Mouse (Mus musculus) liver, embryonic 12.5 days (tissue): ENCODE data around the gene Anks1b. TPM values are rescaled to one million over a fixed set of nuclear protein-coding genes. Genes with fewer than 3 reads are reported as not detected.

Experiments
- ATAC-seq: fragments of 200-750 bp; cut with Nextera tagmentation; 2 replicates; pipeline ENCODE4 v1.8.0; 2017; ENCODE audit warnings: moderate number of reproducible peaks, mild to moderate bottlenecking, moderate library complexity
- H3K27ac ChIP-seq: fragments of 300-500 bp; sonication (generic); 2 replicates; pipeline ENCODE4 v1.5.1; 2016; ENCODE audit warnings: mild to moderate bottlenecking
- H3K27me3 ChIP-seq: fragments of 300-500 bp; sonication (generic); replicated peaks from 2 replicates; pipeline ENCODE4 v1.6.1; 2016; ENCODE audit warnings: mild to moderate bottlenecking, moderate library complexity
- H3K36me3 ChIP-seq: fragments of 300-500 bp; sonication (generic); 2 replicates; pipeline ENCODE4 v1.6.1; 2016; ENCODE audit warnings: mild to moderate bottlenecking, moderate library complexity
- H3K4me1 ChIP-seq: fragments of 300-500 bp; sonication (generic); 2 replicates; pipeline ENCODE4 v1.6.1; 2016
- H3K4me2 ChIP-seq: fragments of 300-500 bp; sonication (generic); 2 replicates; pipeline ENCODE4 v1.6.1; 2016; ENCODE audit warnings: mild to moderate bottlenecking, moderate library complexity
- H3K4me3 ChIP-seq: fragments of 300-500 bp; sonication (generic); 2 replicates; pipeline ENCODE4 v1.5.1; 2016; ENCODE audit warnings: mild to moderate bottlenecking, moderate library complexity
- H3K9ac ChIP-seq: fragments of 300-500 bp; sonication (generic); 2 replicates; pipeline ENCODE4 v1.6.1; 2016; ENCODE audit warnings: mild to moderate bottlenecking, moderate library complexity
- H3K9me3 ChIP-seq: fragments of 300-500 bp; sonication (generic); replicated peaks from 2 replicates; pipeline ENCODE4 v1.6.1; 2016; ENCODE audit warnings: mild to moderate bottlenecking, moderate library complexity
- WGBS: fragments of 180-500 bp; shearing (Covaris S2); methylation state at CpG from one replicate; pipeline ENCODE4 v1.1.7; 2016; ENCODE audit not compliant: insufficient replicate concordance; 5-methylcytosine and 5-hydroxymethylcytosine counted together
- polyA plus RNA-seq: library from polyadenylated mRNA; unstranded; fragments of >200 nt; fragmentation: Nextera tagmentation; extraction: Ambion mirVana; gene quantifications from 2 replicates; pipeline ENCODE4 v1.2.1, GENCODE M21; 2016

Anks1b gene
- polyA plus RNA-seq, 1 experiment from 2014 or later: 0.02 TPM

GRCm38 (mm10) chr10:90835195-90835594 lies 961.9 kb downstream of the Anks1b start:
- no peak for ATAC-seq
- no peak overlapping the region for H3K9ac ChIP-seq
- no peak overlapping the region for H3K27ac ChIP-seq
- no peaks in the 10 kb centered on the region for H3K4me1 ChIP-seq
- no peak overlapping the region for H3K4me3 ChIP-seq
- no peaks in the 10 kb centered on the region for H3K9me3 ChIP-seq
- H3K27me3 ChIP-seq: peaks cover 28% of the 10 kb centered on the region
- H3K4me2 ChIP-seq: no peak overlapping the region
- no peaks in the 10 kb centered on the region for H3K36me3 ChIP-seq

GRCm38 (mm10) chr10:90839611-90840335 lies 966.5 kb downstream of the Anks1b start:
- Histone ChIP-seq H3K9me3 (no peaks in the 10 kb centered on the region), H3K36me3 (no peaks in the 10 kb centered on the region), H3K4me1 (no peaks in the 10 kb centered on the region), H3K27ac (no peak overlapping the region), H3K4me2 (no peak overlapping the region), H3K27me3 (no peaks in the 10 kb centered on the region), H3K4me3 (no peak overlapping the region), H3K9ac (no peak overlapping the region)
- WGBS: 64% methylated on average over 9 of the region's 9 CpGs
- no peak for ATAC-seq

- Histone ChIP-seq H3K36me3 (no peaks in the 10 kb centered on the region), H3K4me2 (no peak overlapping the region), H3K4me3 (no peak overlapping the region), H3K9me3 (no peaks in the 10 kb centered on the region), H3K27ac (no peak overlapping the region), H3K27me3 (no peaks in the 10 kb centered on the region), H3K9ac (no peak overlapping the region), H3K4me1 (no peaks in the 10 kb centered on the region)
- WGBS: 62% methylated on average over 2 of the region's 2 CpGs
- no peak for ATAC-seq
Measured at GRCm38 (mm10) chr10:90842398-90842797, 969.1 kb downstream of the Anks1b start.

- H3K9me3 ChIP-seq: no peaks in the 10 kb centered on the region
- no peaks in the 10 kb centered on the region for H3K36me3 ChIP-seq
- no peak overlapping the region for H3K4me2 ChIP-seq
- no peak for ATAC-seq
- 76% methylated on average over 6 of the region's 6 CpGs for WGBS
- H3K4me3 ChIP-seq: no peak overlapping the region
- no peaks in the 10 kb centered on the region for H3K4me1 ChIP-seq
- H3K9ac ChIP-seq: no peak overlapping the region
- H3K27ac ChIP-seq: no peak overlapping the region
- H3K27me3 ChIP-seq: no peaks in the 10 kb centered on the region
Measured at GRCm38 (mm10) chr10:90851077-90851476, 977.8 kb downstream of the Anks1b start.

- Histone ChIP-seq H3K27ac (no peak overlapping the region), H3K4me2 (no peak overlapping the region), H3K4me3 (no peak overlapping the region), H3K27me3 (no peaks in the 10 kb centered on the region), H3K9me3 (no peaks in the 10 kb centered on the region), H3K9ac (no peak overlapping the region), H3K36me3 (no peaks in the 10 kb centered on the region), H3K4me1 (no peaks in the 10 kb centered on the region)
- 70% methylated on average over 11 of the region's 11 CpGs for WGBS
- ATAC-seq: no peak
Measured at GRCm38 (mm10) chr10:90851999-90852398, 978.7 kb downstream of the Anks1b start.

- ATAC-seq: no peak
- H3K9ac ChIP-seq: no peak overlapping the region
- H3K4me1 ChIP-seq: no peaks in the 10 kb centered on the region
- H3K36me3 ChIP-seq: no peaks in the 10 kb centered on the region
- no peak overlapping the region for H3K27ac ChIP-seq
- H3K27me3 ChIP-seq: no peaks in the 10 kb centered on the region
- no peak overlapping the region for H3K4me2 ChIP-seq
- 60% methylated on average over 7 of the region's 7 CpGs for WGBS
- H3K4me3 ChIP-seq: no peak overlapping the region
- no peaks in the 10 kb centered on the region for H3K9me3 ChIP-seq
Measured at GRCm38 (mm10) chr10:90852432-90852831, 979.1 kb downstream of the Anks1b start.

- H3K4me3 ChIP-seq: no peak overlapping the region
- H3K9me3 ChIP-seq: no peaks in the 10 kb centered on the region
- no peak for ATAC-seq
- H3K27ac ChIP-seq: no peak overlapping the region
- 38% methylated on average over 4 of the region's 4 CpGs for whole genome bisulfite sequencing
- no peaks in the 10 kb centered on the region for H3K36me3 ChIP-seq
- no peaks in the 10 kb centered on the region for H3K27me3 ChIP-seq
- H3K9ac ChIP-seq: no peak overlapping the region
- no peaks in the 10 kb centered on the region for H3K4me1 ChIP-seq
- no peak overlapping the region for H3K4me2 ChIP-seq
Measured at GRCm38 (mm10) chr10:90856668-90857067, 983.4 kb downstream of the Anks1b start.

GRCm38 (mm10) chr10:90859665-90860523 lies 986.6 kb downstream of the Anks1b start:
- Histone ChIP-seq H3K4me3 (no peak overlapping the region), H3K9me3 (no peaks in the 10 kb centered on the region), H3K4me2 (no peak overlapping the region), H3K9ac (no peak overlapping the region), H3K36me3 (no peaks in the 10 kb centered on the region), H3K4me1 (no peaks in the 10 kb centered on the region), H3K27ac (no peak overlapping the region), H3K27me3 (no peaks in the 10 kb centered on the region)
- 57% methylated on average over 19 of the region's 19 CpGs for WGBS
- no peak for ATAC-seq

GRCm38 (mm10) chr10:90863881-90864598 lies 990.7 kb downstream of the Anks1b start:
- H3K27me3 ChIP-seq: no peaks in the 10 kb centered on the region
- ATAC-seq: no peak

GRCm38 (mm10) chr10:90864599-90864889 lies 991.2 kb downstream of the Anks1b start:
- H3K27me3 ChIP-seq: no peaks in the 10 kb centered on the region
- 17% methylated on average over 3 of the region's 3 CpGs for WGBS
- no peaks in the 10 kb centered on the region for H3K4me1 ChIP-seq
- no peak overlapping the region for H3K4me2 ChIP-seq
- ATAC-seq: no peak
- H3K36me3 ChIP-seq: no peaks in the 10 kb centered on the region
- no peak overlapping the region for H3K9ac ChIP-seq
- no peaks in the 10 kb centered on the region for H3K9me3 ChIP-seq
- no peak overlapping the region for H3K27ac ChIP-seq
- H3K4me3 ChIP-seq: no peak overlapping the region

More at GRCm38 (mm10) chr10:90863881-90864598, 990.7 kb downstream of the Anks1b start:
- no peak overlapping the region for H3K9ac ChIP-seq
- H3K4me2 ChIP-seq: no peak overlapping the region
- no peaks in the 10 kb centered on the region for H3K9me3 ChIP-seq
- 23% methylated on average over 10 of the region's 10 CpGs for WGBS
- no peak overlapping the region for H3K27ac ChIP-seq
- no peak overlapping the region for H3K4me3 ChIP-seq
- no peaks in the 10 kb centered on the region for H3K36me3 ChIP-seq
- no peaks in the 10 kb centered on the region for H3K4me1 ChIP-seq

GRCm38 (mm10) chr10:90873204-90873603 lies 999.9 kb downstream of the Anks1b start:
- Histone ChIP-seq H3K9ac (no peak overlapping the region), H3K27me3 (no peaks in the 10 kb centered on the region), H3K27ac (no peak overlapping the region), H3K4me1 (no peaks in the 10 kb centered on the region), H3K4me3 (no peak overlapping the region), H3K4me2 (no peak overlapping the region), H3K36me3 (no peaks in the 10 kb centered on the region), H3K9me3 (no peaks in the 10 kb centered on the region)
- no peak for ATAC-seq
- WGBS: 76% methylated on average over 5 of the region's 5 CpGs

GRCm38 (mm10) chr10:90874166-90874565 lies 1000.9 kb downstream of the Anks1b start:
- no peak overlapping the region for H3K4me2 ChIP-seq
- H3K4me3 ChIP-seq: no peak overlapping the region
- ATAC-seq: no peak

More at GRCm38 (mm10) chr10:90874166-90874565, 1000.9 kb downstream of the Anks1b start:
- Histone ChIP-seq H3K27me3 (no peaks in the 10 kb centered on the region), H3K27ac (no peak overlapping the region), H3K9me3 (no peaks in the 10 kb centered on the region), H3K4me1 (no peaks in the 10 kb centered on the region), H3K9ac (no peak overlapping the region), H3K36me3 (no peaks in the 10 kb centered on the region)
- WGBS: 52% methylated on average over 3 of the region's 3 CpGs
